Comparison of ENCODE assay signal across 17 mouse cellular contexts in genomic region chr8:45675821-45676279, GRCm38 (mm10).
DNase-seq lines count a peak whose midpoint lies in the region; ATAC-seq and TF ChIP-seq lines count a peak whose summit lies in the region.
"Had no signal": no experiment of that assay in that cellular context is flagged by ENCODE, and none has a peak within 500 bp of the region (broad histone marks: within the 10 kb centered on the region; RNA-seq: fewer than 3 reads in every experiment).

No protein-coding gene starts in this region.

- no peak overlapping the region for H3K4me2 ChIP-seq in forebrain, embryonic 11.5 days (ENCODE audit: low read depth, low read length, severe bottlenecking)
- peak overlapping the region; percentile 34; the same call in 1 of the 2 replicates for H3K4me2 ChIP-seq in forebrain, embryonic 13.5 days
- no peak overlapping the region for H3K4me2 ChIP-seq in hindbrain, embryonic 16.5 days (ENCODE audit: low read length)
- no peak overlapping the region for H3K4me2 ChIP-seq in neural tube, embryonic 14.5 days (ENCODE audit: low read depth, low read length)
- H3K4me2 ChIP-seq: kidney, embryonic 15.5 days; limb, embryonic 15.5 days; lung, embryonic 14.5 days; stomach, embryonic 15.5 days had no signal

- H3K9me3 ChIP-seq in forebrain, embryonic 11.5 days (ENCODE audit: control insufficient read depth, low read length): no peaks in the 10 kb centered on the region
- H3K9me3 ChIP-seq in forebrain, embryonic 10.5 days: no peaks in the 10 kb centered on the region
- no peaks in the 10 kb centered on the region for H3K9me3 ChIP-seq in forebrain, embryonic 13.5 days (replicated peaks)
- no peaks in the 10 kb centered on the region for H3K9me3 ChIP-seq in hindbrain, embryonic 16.5 days (ENCODE audit: control insufficient read depth, low read length)
- H3K9me3 ChIP-seq in neural tube, embryonic 14.5 days (ENCODE audit: control insufficient read depth, low read length): no peaks in the 10 kb centered on the region
- H3K9me3 ChIP-seq: kidney, embryonic 15.5 days; limb, embryonic 15.5 days; stomach, embryonic 15.5 days had no signal

- H3K4me1 ChIP-seq in forebrain, embryonic 11.5 days (replicated peaks; ENCODE audit: control insufficient read depth, insufficient read depth, low read length): 0 out of 2 replicates have a peak, but pooled peaks cover 4% of the 10 kb centered on the region
- H3K4me1 ChIP-seq in forebrain, embryonic 10.5 days: peaks cover 31% of the 10 kb centered on the region
- H3K4me1 ChIP-seq in forebrain, embryonic 13.5 days: peaks cover 46% of the 10 kb centered on the region
- H3K4me1 ChIP-seq in hindbrain, embryonic 16.5 days (ENCODE audit: control insufficient read depth, insufficient read depth, low read depth, low read length): peaks cover 2% of the 10 kb centered on the region
- H3K4me1 ChIP-seq in neural tube, embryonic 14.5 days (ENCODE audit: control insufficient read depth, insufficient read depth, low read length): peaks cover 6% of the 10 kb centered on the region; the same call in 1 of the 2 replicates
- no peaks in the 10 kb centered on the region for H3K4me1 ChIP-seq in lung, adult 2 months (ENCODE audit: control insufficient read depth, insufficient read depth, low read length)
- no peaks in the 10 kb centered on the region for H3K4me1 ChIP-seq in thymus, adult 2 months (replicated peaks; ENCODE audit: control insufficient read depth, insufficient read depth, low read length)
- H3K4me1 ChIP-seq: stomach, embryonic 15.5 days had no signal

- H3K27me3 ChIP-seq in forebrain, embryonic 11.5 days (ENCODE audit: control insufficient read depth, insufficient read depth, low read length): no peaks in the 10 kb centered on the region
- no peaks in the 10 kb centered on the region for H3K27me3 ChIP-seq in forebrain, embryonic 10.5 days (ENCODE audit: poor library complexity, severe bottlenecking)
- H3K27me3 ChIP-seq in forebrain, embryonic 13.5 days: no peaks in the 10 kb centered on the region
- H3K27me3 ChIP-seq in hindbrain, embryonic 16.5 days (replicated peaks; ENCODE audit: control insufficient read depth, insufficient read depth, low read length): no peaks in the 10 kb centered on the region
- H3K27me3 ChIP-seq in neural tube, embryonic 14.5 days (ENCODE audit: control insufficient read depth, insufficient read depth, low read length): no peaks in the 10 kb centered on the region
- H3K27me3 ChIP-seq in thymus, adult 2 months (ENCODE audit: control insufficient read depth, insufficient read depth, low read length): no peaks in the 10 kb centered on the region
- H3K27me3 ChIP-seq: kidney, embryonic 15.5 days; limb, embryonic 15.5 days; stomach, embryonic 15.5 days had no signal

- no peaks in the 10 kb centered on the region for H3K36me3 ChIP-seq in forebrain, embryonic 11.5 days (ENCODE audit: control insufficient read depth, insufficient read depth, low read length)
- no peaks in the 10 kb centered on the region for H3K36me3 ChIP-seq in forebrain, embryonic 10.5 days (replicated peaks)
- H3K36me3 ChIP-seq in forebrain, embryonic 13.5 days (ENCODE audit: poor library complexity, severe bottlenecking): no peaks in the 10 kb centered on the region
- H3K36me3 ChIP-seq in hindbrain, embryonic 16.5 days (ENCODE audit: control insufficient read depth, insufficient read depth, low read length): no peaks in the 10 kb centered on the region
- no peaks in the 10 kb centered on the region for H3K36me3 ChIP-seq in neural tube, embryonic 14.5 days (ENCODE audit: control insufficient read depth, insufficient read depth, low read length)
- H3K36me3 ChIP-seq in thymus, adult 2 months (ENCODE audit: control insufficient read depth, insufficient read depth, low read length): no peaks in the 10 kb centered on the region
- H3K36me3 ChIP-seq: kidney, embryonic 15.5 days; limb, embryonic 15.5 days; stomach, embryonic 15.5 days had no signal

- no peak overlapping the region for H3K27ac ChIP-seq in forebrain, embryonic 11.5 days (ENCODE audit: low read depth, low read length)
- no peak overlapping the region for H3K27ac ChIP-seq in forebrain, embryonic 10.5 days
- H3K27ac ChIP-seq in forebrain, embryonic 13.5 days: peak overlapping the region; percentile 86
- H3K27ac ChIP-seq in hindbrain, embryonic 16.5 days (ENCODE audit: low read depth, low read length): no peak overlapping the region
- H3K27ac ChIP-seq in neural tube, embryonic 14.5 days (ENCODE audit: low read depth, low read length): peak overlapping the region; percentile 62; the same call in 1 of the 2 replicates
- H3K27ac ChIP-seq in thymus, adult 2 months (ENCODE audit: control insufficient read depth, insufficient read depth, low read length): no peak overlapping the region
- H3K27ac ChIP-seq: kidney, embryonic 15.5 days; limb, embryonic 15.5 days; macrophage; stomach, embryonic 15.5 days had no signal

- ATAC-seq in forebrain, embryonic 11.5 days (replicated peaks; ENCODE audit: low FRiP score): peak; percentile 43
- peak; percentile 65 for ATAC-seq in forebrain, embryonic 13.5 days
- ATAC-seq in hindbrain, embryonic 16.5 days: 0 out of 2 replicates have a peak, but pooled peaks have one; percentile 52
- peak; percentile 73 for ATAC-seq in neural tube, embryonic 14.5 days (ENCODE audit: low read depth)
- ATAC-seq: activated CD4-positive, CD25-positive, alpha-beta regulatory T cell, adult 4 months; inflammation-experienced regulatory T-cells, adult 6 months had no signal

- TF ChIP-seq CTCF in lung, adult 2 months (IDR thresholded peaks at IDR 0.05; ENCODE audit: insufficient read depth, low read length): no peak
- no peak for TF ChIP-seq CTCF in thymus, adult 2 months (IDR thresholded peaks at IDR 0.05; ENCODE audit: borderline replicate concordance, control insufficient read depth, extremely low read depth, insufficient read depth, low read length, poor library complexity)

- no peak for TF ChIP-seq POLR2A in lung, adult 2 months (IDR thresholded peaks at IDR 0.05; ENCODE audit: borderline replicate concordance, extremely low read depth, low read depth, low read length)
- TF ChIP-seq POLR2A in thymus, adult 2 months (IDR thresholded peaks at IDR 0.05; ENCODE audit: control insufficient read depth, extremely low read depth, insufficient read depth, low read length, poor library complexity): no peak

- no peak overlapping the region for H3K4me3 ChIP-seq in forebrain, embryonic 11.5 days (ENCODE audit: low read depth, low read length)
- H3K4me3 ChIP-seq in forebrain, embryonic 10.5 days: no peak overlapping the region
- H3K4me3 ChIP-seq in forebrain, embryonic 13.5 days: no peak overlapping the region
- H3K4me3 ChIP-seq in hindbrain, embryonic 16.5 days (ENCODE audit: low read length): no peak overlapping the region
- H3K4me3 ChIP-seq in neural tube, embryonic 14.5 days (ENCODE audit: low read depth, low read length): no peak overlapping the region
- no peak overlapping the region for H3K4me3 ChIP-seq in lung, adult 2 months (replicated peaks; ENCODE audit: extremely low read depth, low read depth, low read length)
- no peak overlapping the region for H3K4me3 ChIP-seq in thymus, adult 2 months (ENCODE audit: control insufficient read depth, insufficient read depth, low read length)
- H3K4me3 ChIP-seq: erythroblast, embryonic 14.5 days; kidney, embryonic 15.5 days; limb, embryonic 15.5 days; stomach, embryonic 15.5 days had no signal

- H3K9ac ChIP-seq in forebrain, embryonic 11.5 days (ENCODE audit: low read length): no peak overlapping the region
- no peak overlapping the region for H3K9ac ChIP-seq in forebrain, embryonic 13.5 days
- no peak overlapping the region for H3K9ac ChIP-seq in hindbrain, embryonic 16.5 days (ENCODE audit: low read depth, low read length)
- no peak overlapping the region for H3K9ac ChIP-seq in neural tube, embryonic 14.5 days (replicated peaks; ENCODE audit: low read depth, low read length)
- H3K9ac ChIP-seq: kidney, embryonic 15.5 days; limb, embryonic 15.5 days; lung, embryonic 14.5 days; stomach, embryonic 15.5 days had no signal

- peak; percentile 70 for DNase-seq in forebrain, embryonic 11.5 days (ENCODE audit: low spot score)
- DNase-seq in forebrain, embryonic 10.5 days (ENCODE audit: extremely low spot score, low spot score): no peak
- no peak for DNase-seq in spleen, postnatal 14 days (ENCODE audit: low spot score in 2 of 2)
- no peak for DNase-seq in lung, adult 2 months
- no peak for DNase-seq in thymus, adult 2 months
- DNase-seq: adrenal gland, postnatal 36 days; lung, embryonic 14.5 days had no signal

- whole genome bisulfite sequencing in forebrain, embryonic 11.5 days: 57% methylated on average over 6 of the region's 6 CpGs
- 83% methylated on average over 6 of the region's 6 CpGs for WGBS in forebrain, embryonic 10.5 days
- WGBS in forebrain, embryonic 13.5 days: 18% methylated on average over 6 of the region's 6 CpGs
- WGBS in hindbrain, embryonic 16.5 days: 25% methylated on average over 6 of the region's 6 CpGs
- WGBS in neural tube, embryonic 14.5 days: 12% methylated on average over 6 of the region's 6 CpGs
- WGBS in lung, adult 2 months: 78% methylated on average over 6 of the region's 6 CpGs
- 88% methylated on average over 6 of the region's 6 CpGs for WGBS in thymus, adult 2 months

Comparison
In these comparisons a context has a peak if more than half of its experiments do, and no peak if none do; other contexts are left out.
1. H3K27ac ChIP-seq: peak in forebrain, embryonic 13.5 days (single experiment) and neural tube, embryonic 14.5 days (single experiment); none in forebrain, embryonic 11.5 days (single experiment), forebrain, embryonic 10.5 days (single experiment), hindbrain, embryonic 16.5 days (single experiment) and thymus, adult 2 months (single experiment).
2. Peak in every context shown above with its lines, with median percentiles within 50 percentile points of each other: ATAC-seq.